Mouse (Mus musculus) spleen, postnatal 10 days (tissue): ENCODE data around the gene Rpl4.
"Not testable (repeated sequence)": the region's sequence is repeated elsewhere in the genome, so short reads cannot be mapped to it uniquely, and the experiment has no call there.

Experiments used
- DNase-seq, 2 experiments: peaks; one replicate each; pipeline ENCODE4 v3.0.0; 2021 to 2022; ENCODE audit warnings: low spot score in 2 of 2

Rpl4 gene

GRCm38 (mm10) chr9:64172816-64173665 lies at the start of gene Rpl4, which contains the start of gene Zwilch:
Gene Rpl4, plus strand, starts transcription at chr9:64173375.
Gene Zwilch, minus strand, starts transcription at chr9:64173104.
- DNase-seq = peak; percentile 89 to 90

- DNase-seq = not testable (repeated sequence)
Observed at GRCm38 (mm10) chr9:64124846-64125245, 48.3 kb upstream of the Rpl4 start.

- DNase-seq = no peak
Observed at GRCm38 (mm10) chr9:64125307-64125706, 47.9 kb upstream of the Rpl4 start.

- no peak for DNase-seq
Observed at GRCm38 (mm10) chr9:64126121-64126520, 47.1 kb upstream of the Rpl4 start.

GRCm38 (mm10) chr9:64131623-64132022 lies 41.6 kb upstream of the Rpl4 start:
- DNase-seq = no peak

GRCm38 (mm10) chr9:64138896-64139295 lies 34.3 kb upstream of the Rpl4 start:
- DNase-seq = peak; percentile 49 to 70

GRCm38 (mm10) chr9:64139879-64140278 lies 33.3 kb upstream of the Rpl4 start:
- DNase-seq = no peak

GRCm38 (mm10) chr9:64156641-64157040 lies 16.5 kb upstream of the Rpl4 start:
- DNase-seq = no peak

GRCm38 (mm10) chr9:64160471-64160870 lies 12.7 kb upstream of the Rpl4 start:
- no peak for DNase-seq

- not testable (repeated sequence) for DNase-seq
Observed at GRCm38 (mm10) chr9:64169967-64170366, 3.2 kb upstream of the Rpl4 start.

GRCm38 (mm10) chr9:64172145-64172815 lies 895 bp upstream of the Rpl4 start:
- DNase-seq = no peak

- no peak for DNase-seq
Observed at GRCm38 (mm10) chr9:64173666-64174220, 568 bp downstream of the Rpl4 start.

- no peak for DNase-seq
Observed at GRCm38 (mm10) chr9:64174341-64174740, 1.2 kb downstream of the Rpl4 start.

- DNase-seq = no peak
Observed at GRCm38 (mm10) chr9:64174766-64175165, 1.6 kb downstream of the Rpl4 start.

- no peak for DNase-seq
Observed at GRCm38 (mm10) chr9:64175378-64175777, 2.2 kb downstream of the Rpl4 start.

- DNase-seq = no peak
Observed at GRCm38 (mm10) chr9:64178610-64178973, 5.4 kb downstream of the Rpl4 start.

GRCm38 (mm10) chr9:64178974-64179646 lies 5.9 kb downstream of the Rpl4 start, which contains the start of gene Snapc5:
Gene Snapc5, plus strand, starts transcription at chr9:64179274.
- DNase-seq = peak; percentile 85 to 93

GRCm38 (mm10) chr9:64183295-64183694 lies 10.1 kb downstream of the Rpl4 start:
- DNase-seq = not testable (repeated sequence)

GRCm38 (mm10) chr9:64184166-64184840 lies 11.1 kb downstream of the Rpl4 start:
- no peak for DNase-seq

- no peak for DNase-seq
Observed at GRCm38 (mm10) chr9:64193879-64194278, 20.7 kb downstream of the Rpl4 start.

- no peak for DNase-seq
Observed at GRCm38 (mm10) chr9:64195554-64195953, 22.4 kb downstream of the Rpl4 start.
